Mouse (Mus musculus): Measurements from ENCODE around the gene Plod3. TPM values are rescaled to one million over a fixed set of nuclear protein-coding genes. Genes with fewer than 3 reads are reported as not detected.

Plod3 gene
- polyA plus RNA-seq, 1 experiment from 2014 or later, result 17.2 TPM

GRCm38 (mm10) chr5:137009988-137010387 is 23.2 kb downstream of the Plod3 start:
- WGBS, result 28% methylated on average over 3 of the region's 3 CpGs
- H3K4me1 ChIP-seq (replicated peaks; ENCODE audit: control insufficient read depth, insufficient read depth), result no peaks in the 10 kb centered on the region
- ATAC-seq (ENCODE audit: low FRiP score, low TSS enrichment) (no peak; the same call in 1 of the 2 replicates), DNase-seq (ENCODE audit: low spot score) (no peak)
- H3K27me3 ChIP-seq (ENCODE audit: control insufficient read depth, insufficient read depth, low read length), result no peaks in the 10 kb centered on the region
- no peak overlapping the region for H3K4me2 ChIP-seq (replicated peaks; ENCODE audit: low read depth)
- H3K4me3 ChIP-seq (ENCODE audit: low read depth, low read length), result no peak overlapping the region
- H3K36me3 ChIP-seq (ENCODE audit: control insufficient read depth, insufficient read depth, low read length), result no peaks in the 10 kb centered on the region
- TF ChIP-seq CTCF (IDR thresholded peaks at IDR 0.05; ENCODE audit: low read depth), result peak; percentile 74
- no peak for TF ChIP-seq EP300 (optimal IDR thresholded peaks at IDR 0.05)
- H3K27ac ChIP-seq (replicated peaks), result no peak overlapping the region
- no peak overlapping the region for H3K9ac ChIP-seq (ENCODE audit: low read length)
- no peaks in the 10 kb centered on the region for H3K9me3 ChIP-seq (ENCODE audit: control insufficient read depth, low read length)

- 63% methylated on average over 15 of the region's 15 CpGs for WGBS
- no peak overlapping the region for H3K27ac ChIP-seq (replicated peaks)
These were observed 25.7 kb downstream of the Plod3 start for GRCm38 (mm10) chr5:137012401-137012950.

GRCm38 (mm10) chr5:137015913-137016312 is 29.1 kb downstream of the Plod3 start:
- Histone ChIP-seq H3K36me3 (ENCODE audit: control insufficient read depth, insufficient read depth, low read length) (no peaks in the 10 kb centered on the region), H3K9me3 (ENCODE audit: control insufficient read depth, low read length) (no peaks in the 10 kb centered on the region), H3K27ac (replicated peaks) (no peak overlapping the region), H3K9ac (ENCODE audit: low read length) (no peak overlapping the region), H3K4me3 (ENCODE audit: low read depth, low read length) (no peak overlapping the region), H3K27me3 (ENCODE audit: control insufficient read depth, insufficient read depth, low read length) (no peaks in the 10 kb centered on the region), H3K4me1 (replicated peaks; ENCODE audit: control insufficient read depth, insufficient read depth) (no peaks in the 10 kb centered on the region), H3K4me2 (replicated peaks; ENCODE audit: low read depth) (no peak overlapping the region)
- no peak for TF ChIP-seq EP300 (optimal IDR thresholded peaks at IDR 0.05)
- no peak for TF ChIP-seq CTCF (IDR thresholded peaks at IDR 0.05; ENCODE audit: low read depth)
- no peak for ATAC-seq (ENCODE audit: low FRiP score, low TSS enrichment)
- WGBS, result 79% methylated on average over 3 of the region's 3 CpGs
- no peak for DNase-seq (ENCODE audit: low spot score)

More at GRCm38 (mm10) chr5:137012401-137012950, 25.7 kb downstream of the Plod3 start:
- TF ChIP-seq CTCF (IDR thresholded peaks at IDR 0.05; ENCODE audit: low read depth) (no peak), EP300 (optimal IDR thresholded peaks at IDR 0.05) (no peak)
- Histone ChIP-seq H3K4me2 (replicated peaks; ENCODE audit: low read depth) (no peak overlapping the region), H3K36me3 (ENCODE audit: control insufficient read depth, insufficient read depth, low read length) (no peaks in the 10 kb centered on the region), H3K9ac (ENCODE audit: low read length) (no peak overlapping the region), H3K4me1 (replicated peaks; ENCODE audit: control insufficient read depth, insufficient read depth) (no peaks in the 10 kb centered on the region), H3K27me3 (ENCODE audit: control insufficient read depth, insufficient read depth, low read length) (no peaks in the 10 kb centered on the region), H3K9me3 (ENCODE audit: control insufficient read depth, low read length) (no peaks in the 10 kb centered on the region), H3K4me3 (ENCODE audit: low read depth, low read length) (no peak overlapping the region)
- DNase-seq (ENCODE audit: low spot score) (no peak), ATAC-seq (ENCODE audit: low FRiP score, low TSS enrichment) (no peak)

- Histone ChIP-seq H3K9me3 (ENCODE audit: control insufficient read depth, low read length) (no peaks in the 10 kb centered on the region), H3K36me3 (ENCODE audit: control insufficient read depth, insufficient read depth, low read length) (no peaks in the 10 kb centered on the region), H3K9ac (ENCODE audit: low read length) (no peak overlapping the region), H3K27ac (replicated peaks) (no peak overlapping the region), H3K4me1 (replicated peaks; ENCODE audit: control insufficient read depth, insufficient read depth) (no peaks in the 10 kb centered on the region), H3K4me2 (replicated peaks; ENCODE audit: low read depth) (no peak overlapping the region), H3K4me3 (ENCODE audit: low read depth, low read length) (no peak overlapping the region), H3K27me3 (ENCODE audit: control insufficient read depth, insufficient read depth, low read length) (peaks cover 10% of the 10 kb centered on the region; the same call in 1 of the 2 replicates)
- WGBS, result 50% methylated on average over 3 of the region's 3 CpGs
- no peak for ATAC-seq (ENCODE audit: low FRiP score, low TSS enrichment)
- no peak for TF ChIP-seq EP300 (optimal IDR thresholded peaks at IDR 0.05)
- no peak for TF ChIP-seq CTCF (IDR thresholded peaks at IDR 0.05; ENCODE audit: low read depth)
- no peak for DNase-seq (ENCODE audit: low spot score)
These were observed 37.5 kb downstream of the Plod3 start for GRCm38 (mm10) chr5:137024318-137024717.

GRCm38 (mm10) chr5:137025132-137025531 is 38.3 kb downstream of the Plod3 start:
- DNase-seq (ENCODE audit: low spot score) (peak; percentile 82), ATAC-seq (ENCODE audit: low FRiP score, low TSS enrichment) (0 out of 2 replicates have a peak, but pooled peaks have one; percentile 3)
- no peak overlapping the region for H3K4me3 ChIP-seq (ENCODE audit: low read depth, low read length)
- peak; percentile 99 for TF ChIP-seq CTCF (IDR thresholded peaks at IDR 0.05; ENCODE audit: low read depth)
- no peak for TF ChIP-seq EP300 (optimal IDR thresholded peaks at IDR 0.05)
- WGBS, result 0% methylated on average over 23 of the region's 23 CpGs
- H3K27ac ChIP-seq (replicated peaks), result no peak overlapping the region
- no peaks in the 10 kb centered on the region for H3K36me3 ChIP-seq (ENCODE audit: control insufficient read depth, insufficient read depth, low read length)
- no peak overlapping the region for H3K9ac ChIP-seq (ENCODE audit: low read length)
- H3K9me3 ChIP-seq (ENCODE audit: control insufficient read depth, low read length), result no peaks in the 10 kb centered on the region
- no peak overlapping the region for H3K4me2 ChIP-seq (replicated peaks; ENCODE audit: low read depth)
- H3K4me1 ChIP-seq (replicated peaks; ENCODE audit: control insufficient read depth, insufficient read depth), result 0 out of 2 replicates have a peak, but pooled peaks cover 2% of the 10 kb centered on the region
- peaks cover 12% of the 10 kb centered on the region; the same call in 1 of the 2 replicates for H3K27me3 ChIP-seq (ENCODE audit: control insufficient read depth, insufficient read depth, low read length)

- WGBS, result 10% methylated on average over 4 of the region's 4 CpGs
- no peak for ATAC-seq (ENCODE audit: low FRiP score, low TSS enrichment)
- H3K4me2 ChIP-seq (replicated peaks; ENCODE audit: low read depth), result no peak within 1 kb of the TSS
These were observed 39.3 kb downstream of the Plod3 start, which contains the start of gene Vgf for GRCm38 (mm10) chr5:137026092-137026491. Gene Vgf (plus strand): TSS chr5:137026392.

More at GRCm38 (mm10) chr5:137026092-137026491, 39.3 kb downstream of the Plod3 start, which contains the start of gene Vgf:
- TF ChIP-seq EP300 (optimal IDR thresholded peaks at IDR 0.05) (no peak), CTCF (IDR thresholded peaks at IDR 0.05; ENCODE audit: low read depth) (no peak)
- H3K27ac ChIP-seq (replicated peaks), result no peak within 1 kb of the TSS
- no peaks in the 10 kb centered on the region for H3K9me3 ChIP-seq (ENCODE audit: control insufficient read depth, low read length)
- no peak for DNase-seq (ENCODE audit: low spot score)
- H3K4me1 ChIP-seq (replicated peaks; ENCODE audit: control insufficient read depth, insufficient read depth), result peaks cover 4% of the 10 kb centered on the region; the same call in 1 of the 2 replicates
- H3K27me3 ChIP-seq (ENCODE audit: control insufficient read depth, insufficient read depth, low read length), result peaks cover 21% of the 10 kb centered on the region
- H3K9ac ChIP-seq (ENCODE audit: low read length), result no peak within 1 kb of the TSS
- H3K36me3 ChIP-seq (ENCODE audit: control insufficient read depth, insufficient read depth, low read length), result no peaks in the 10 kb centered on the region
- no peak within 1 kb of the TSS for H3K4me3 ChIP-seq (ENCODE audit: low read depth, low read length)

All from stomach, postnatal 0 days (tissue).